Mouse (Mus musculus) lung, embryonic 15.5 days (tissue): ENCODE results near the gene Jph4. TPM values are rescaled to one million over a fixed set of nuclear protein-coding genes. Genes with fewer than 3 reads are reported as not detected.

ENCODE experiments used
- ATAC-seq: fragments of 200-750 bp; cut with Nextera tagmentation; 2 replicates; pipeline ENCODE4 v1.8.0; 2017; ENCODE audit warnings: moderate number of reproducible peaks, borderline replicate concordance; ENCODE audit not compliant: low FRiP score, low TSS enrichment; ENCODE audit errors: extremely low read depth
- H3K27ac ChIP-seq: fragments of 300-500 bp; sonication (generic); 2 replicates; pipeline ENCODE4 v1.5.1; 2015; ENCODE audit warnings: moderate library complexity, mild to moderate bottlenecking, inconsistent platforms
- H3K27me3 ChIP-seq: fragments of 300-500 bp; sonication (generic); 2 replicates; pipeline ENCODE4 v1.6.1; 2015; ENCODE audit warnings: inconsistent platforms
- H3K36me3 ChIP-seq: fragments of 300-500 bp; sonication (generic); 2 replicates; pipeline ENCODE4 v1.6.1; 2015; ENCODE audit warnings: inconsistent platforms
- H3K4me1 ChIP-seq: fragments of 300-500 bp; sonication (generic); 2 replicates; pipeline ENCODE4 v1.6.1; 2015; ENCODE audit warnings: inconsistent platforms
- H3K4me2 ChIP-seq: fragments of 300-500 bp; sonication (generic); 2 replicates; pipeline ENCODE4 v1.6.1; 2015; ENCODE audit warnings: inconsistent platforms, mild to moderate bottlenecking, moderate library complexity
- H3K4me3 ChIP-seq: fragments of 300-500 bp; sonication (generic); 2 replicates; pipeline ENCODE4 v1.5.1; 2015; ENCODE audit warnings: mild to moderate bottlenecking, inconsistent platforms
- H3K9ac ChIP-seq: fragments of 300-500 bp; sonication (generic); 2 replicates; pipeline ENCODE4 v1.6.1; 2015; ENCODE audit warnings: inconsistent platforms
- H3K9me3 ChIP-seq: fragments of 300-500 bp; sonication (generic); 2 replicates; pipeline ENCODE4 v1.6.1; 2016; ENCODE audit warnings: inconsistent platforms
- WGBS: fragments of 180-500 bp; shearing (Covaris S2); methylation state at CpG from one replicate; pipeline ENCODE4 v1.1.7; 2015; 5-methylcytosine and 5-hydroxymethylcytosine counted together
- polyA plus RNA-seq: library from polyadenylated mRNA; unstranded; fragments of >200 nt; fragmentation: Nextera tagmentation; extraction: Ambion mirVana; gene quantifications from 2 replicates; pipeline ENCODE4 v1.2.1, GENCODE M21; 2015

Gene Jph4
- polyA plus RNA-seq, 1 experiment from 2014 or later = 0.37 TPM

GRCm38 (mm10) chr14:55076224-55076623, 40.5 kb downstream of the Jph4 start:
- no peaks in the 10 kb centered on the region for H3K36me3 ChIP-seq
- no peak overlapping the region for H3K4me3 ChIP-seq
- H3K4me1 ChIP-seq = peaks cover 10% of the 10 kb centered on the region; the same call in 1 of the 2 replicates
- WGBS = 24% methylated on average over 6 of the region's 6 CpGs
- ATAC-seq = no peak
- H3K4me2 ChIP-seq = no peak overlapping the region
- no peak overlapping the region for H3K27ac ChIP-seq
- no peak overlapping the region for H3K9ac ChIP-seq
- H3K9me3 ChIP-seq = no peaks in the 10 kb centered on the region
- peaks cover 23% of the 10 kb centered on the region for H3K27me3 ChIP-seq

- Histone ChIP-seq H3K36me3 (no peaks in the 10 kb centered on the region), H3K27ac (no peak overlapping the region), H3K9me3 (no peaks in the 10 kb centered on the region), H3K4me1 (peaks cover 10% of the 10 kb centered on the region; the same call in 1 of the 2 replicates), H3K9ac (no peak overlapping the region), H3K4me3 (no peak overlapping the region), H3K4me2 (no peak overlapping the region), H3K27me3 (peaks cover 23% of the 10 kb centered on the region)
- 86% methylated on average over 12 of the region's 12 CpGs for WGBS
- ATAC-seq = no peak
Measured at GRCm38 (mm10) chr14:55074416-55074815, 42.3 kb downstream of the Jph4 start.

- no peak overlapping the region for H3K4me2 ChIP-seq
- H3K9ac ChIP-seq = no peak overlapping the region
- H3K9me3 ChIP-seq = no peaks in the 10 kb centered on the region
- H3K4me3 ChIP-seq = no peak overlapping the region
- peaks cover 1% of the 10 kb centered on the region; the same call in 1 of the 2 replicates for H3K27me3 ChIP-seq
- no peaks in the 10 kb centered on the region for H3K4me1 ChIP-seq
- WGBS = 24% methylated on average over 19 of the region's 19 CpGs
- H3K27ac ChIP-seq = no peak overlapping the region
- no peaks in the 10 kb centered on the region for H3K36me3 ChIP-seq
- no peak for ATAC-seq
Measured at GRCm38 (mm10) chr14:55071756-55072155, 45.0 kb downstream of the Jph4 start.

- Histone ChIP-seq H3K4me3 (no peak overlapping the region), H3K27me3 (no peaks in the 10 kb centered on the region), H3K27ac (no peak overlapping the region), H3K9me3 (no peaks in the 10 kb centered on the region), H3K36me3 (no peaks in the 10 kb centered on the region), H3K4me1 (peaks cover 9% of the 10 kb centered on the region), H3K9ac (no peak overlapping the region), H3K4me2 (no peak overlapping the region)
- ATAC-seq = no peak
- WGBS = 83% methylated on average over 8 of the region's 8 CpGs
Measured at GRCm38 (mm10) chr14:55066042-55066441, 50.7 kb downstream of the Jph4 start.

- Histone ChIP-seq H3K9me3 (no peaks in the 10 kb centered on the region), H3K27me3 (no peaks in the 10 kb centered on the region), H3K27ac (no peak overlapping the region), H3K9ac (no peak overlapping the region), H3K4me2 (no peak overlapping the region), H3K4me1 (peaks cover 13% of the 10 kb centered on the region), H3K4me3 (no peak overlapping the region), H3K36me3 (no peaks in the 10 kb centered on the region)
- 88% methylated on average over 13 of the region's 13 CpGs for WGBS
- no peak for ATAC-seq
Measured at GRCm38 (mm10) chr14:55065391-55065790, 51.3 kb downstream of the Jph4 start.

GRCm38 (mm10) chr14:55064481-55065370, 52.0 kb downstream of the Jph4 start:
- ATAC-seq = no peak
- Histone ChIP-seq H3K4me1 (peaks cover 13% of the 10 kb centered on the region), H3K4me3 (no peak overlapping the region), H3K27ac (no peak overlapping the region), H3K4me2 (no peak overlapping the region), H3K9ac (no peak overlapping the region), H3K27me3 (no peaks in the 10 kb centered on the region), H3K9me3 (no peaks in the 10 kb centered on the region), H3K36me3 (no peaks in the 10 kb centered on the region)
- WGBS = 68% methylated on average over 35 of the region's 35 CpGs

- no peaks in the 10 kb centered on the region for H3K36me3 ChIP-seq
- 80% methylated on average over 22 of the region's 22 CpGs for WGBS
- ATAC-seq = no peak
- H3K4me2 ChIP-seq = no peak overlapping the region
- no peaks in the 10 kb centered on the region for H3K9me3 ChIP-seq
- H3K4me3 ChIP-seq = no peak overlapping the region
- no peak overlapping the region for H3K27ac ChIP-seq
- no peak overlapping the region for H3K9ac ChIP-seq
- H3K27me3 ChIP-seq = no peaks in the 10 kb centered on the region
- peaks cover 13% of the 10 kb centered on the region for H3K4me1 ChIP-seq
Measured at GRCm38 (mm10) chr14:55063581-55064381, 53.0 kb downstream of the Jph4 start.

GRCm38 (mm10) chr14:55063117-55063516, 53.6 kb downstream of the Jph4 start:
- 79% methylated on average over 5 of the region's 5 CpGs for WGBS
- no peaks in the 10 kb centered on the region for H3K9me3 ChIP-seq
- H3K9ac ChIP-seq = no peak overlapping the region
- H3K27me3 ChIP-seq = no peaks in the 10 kb centered on the region
- H3K27ac ChIP-seq = no peak overlapping the region
- H3K4me2 ChIP-seq = no peak overlapping the region
- H3K36me3 ChIP-seq = no peaks in the 10 kb centered on the region
- no peak overlapping the region for H3K4me3 ChIP-seq
- peaks cover 13% of the 10 kb centered on the region for H3K4me1 ChIP-seq
- no peak for ATAC-seq

- Histone ChIP-seq H3K4me1 (peaks cover 13% of the 10 kb centered on the region), H3K9ac (no peak overlapping the region), H3K4me3 (no peak overlapping the region), H3K27me3 (no peaks in the 10 kb centered on the region), H3K36me3 (no peaks in the 10 kb centered on the region), H3K4me2 (peak overlapping the region; percentile 44), H3K9me3 (no peaks in the 10 kb centered on the region), H3K27ac (no peak overlapping the region)
- 20% methylated on average over 17 of the region's 17 CpGs for WGBS
- ATAC-seq = peak; percentile 71; the same call in 1 of the 2 replicates
Measured at GRCm38 (mm10) chr14:55062626-55063025, 54.1 kb downstream of the Jph4 start.

GRCm38 (mm10) chr14:55061845-55062244, 54.9 kb downstream of the Jph4 start:
- Histone ChIP-seq H3K9ac (no peak overlapping the region), H3K27me3 (no peaks in the 10 kb centered on the region), H3K27ac (no peak overlapping the region), H3K9me3 (no peaks in the 10 kb centered on the region), H3K36me3 (no peaks in the 10 kb centered on the region), H3K4me2 (no peak overlapping the region), H3K4me1 (peaks cover 13% of the 10 kb centered on the region), H3K4me3 (no peak overlapping the region)
- no peak for ATAC-seq
- WGBS = 44% methylated on average over 7 of the region's 7 CpGs

GRCm38 (mm10) chr14:55059931-55060330, 56.8 kb downstream of the Jph4 start:
- Histone ChIP-seq H3K27ac (no peak overlapping the region), H3K9ac (no peak overlapping the region)
- 73% methylated on average over 5 of the region's 5 CpGs for WGBS

GRCm38 (mm10) chr14:55059009-55059408, 57.7 kb downstream of the Jph4 start:
- Histone ChIP-seq H3K4me2 (no peak overlapping the region), H3K4me1 (peaks cover 13% of the 10 kb centered on the region), H3K27ac (no peak overlapping the region), H3K27me3 (no peaks in the 10 kb centered on the region), H3K36me3 (no peaks in the 10 kb centered on the region), H3K4me3 (no peak overlapping the region), H3K9ac (no peak overlapping the region), H3K9me3 (no peaks in the 10 kb centered on the region)
- WGBS = 60% methylated on average over 1 of the region's 1 CpGs
- ATAC-seq = no peak

More at GRCm38 (mm10) chr14:55059931-55060330, 56.8 kb downstream of the Jph4 start:
- H3K36me3 ChIP-seq = no peaks in the 10 kb centered on the region
- ATAC-seq = no peak
- no peak overlapping the region for H3K4me2 ChIP-seq
- no peaks in the 10 kb centered on the region for H3K27me3 ChIP-seq
- H3K4me1 ChIP-seq = peaks cover 13% of the 10 kb centered on the region
- H3K9me3 ChIP-seq = no peaks in the 10 kb centered on the region
- no peak overlapping the region for H3K4me3 ChIP-seq
